Mouse (Mus musculus): Measurements from ENCODE around the gene Tas2r115. TPM values are rescaled to one million over a fixed set of nuclear protein-coding genes. Genes with fewer than 3 reads are reported as not detected.
"Not testable (repeated sequence)": the region's sequence is repeated elsewhere in the genome, so short reads cannot be mapped to it uniquely, and the experiment has no call there.

Gene Tas2r115
- not detected for total RNA-seq (2021)
- long read RNA-seq, experiment 1 = 0 reads
- long read RNA-seq, experiment 2 = 0 reads

GRCm38 (mm10) chr6:132737935-132738334, at the start of gene Tas2r115:
Gene Tas2r115 (minus strand): TSS chr6:132738035.
- no peak for DNase-seq (ENCODE audit: low spot score in 2 of 2)

- no peak for DNase-seq (ENCODE audit: low spot score in 2 of 2)
Observed at GRCm38 (mm10) chr6:132778062-132778461, 40.2 kb upstream of the Tas2r115 start, which contains the start of gene Tas2r136. Gene Tas2r136 (minus strand): TSS chr6:132778162.

DNA sequence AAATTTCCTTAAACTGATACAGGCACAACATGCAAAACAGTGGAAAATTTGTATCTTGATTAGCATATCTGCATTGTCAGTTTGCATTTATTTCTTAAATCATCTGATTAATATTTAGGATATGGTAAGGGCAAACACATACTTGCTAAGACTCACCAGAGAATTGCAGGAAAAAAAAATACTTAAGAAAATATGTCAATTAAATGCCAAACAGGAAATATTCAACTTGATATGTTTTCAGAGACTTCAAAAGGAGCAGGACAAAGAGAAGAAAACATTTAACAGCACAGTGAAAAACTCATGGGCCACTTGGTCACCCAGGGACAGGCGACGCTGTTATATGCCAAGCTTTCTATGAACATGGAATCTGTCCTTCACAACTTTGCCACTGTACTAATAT, 24.0 kb upstream of the Tas2r115 start, which contains the start of gene Tas2r102:
Gene Tas2r102, plus strand, starts transcription at position 301 of the 400 bp plus-strand sequence.
- DNase-seq (ENCODE audit: low spot score in 2 of 2) = no peak

DNA sequence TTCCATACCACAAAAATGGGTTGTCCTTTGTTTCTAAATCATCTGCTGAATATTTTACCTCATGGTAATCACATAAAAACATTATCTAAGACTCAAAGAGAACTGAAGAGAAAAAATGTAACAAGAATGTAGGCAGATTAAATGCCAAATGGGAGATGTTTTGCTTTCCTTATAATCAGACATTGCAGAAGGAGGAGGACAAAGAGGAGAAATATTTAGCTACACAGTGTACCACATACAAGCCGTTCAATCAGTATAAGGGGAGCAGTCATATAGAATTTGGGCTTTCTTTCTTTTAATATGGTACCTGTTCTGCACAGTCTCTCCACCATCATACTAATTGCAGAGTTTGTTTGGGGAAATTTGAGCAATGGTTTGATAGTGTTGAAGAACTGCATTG, 16.6 kb upstream of the Tas2r115 start, which contains the start of gene Tas2r124:
Gene Tas2r124, plus strand, starts transcription at position 301 of the 400 bp plus-strand sequence.
- no peak for DNase-seq (ENCODE audit: low spot score in 2 of 2)

DNA sequence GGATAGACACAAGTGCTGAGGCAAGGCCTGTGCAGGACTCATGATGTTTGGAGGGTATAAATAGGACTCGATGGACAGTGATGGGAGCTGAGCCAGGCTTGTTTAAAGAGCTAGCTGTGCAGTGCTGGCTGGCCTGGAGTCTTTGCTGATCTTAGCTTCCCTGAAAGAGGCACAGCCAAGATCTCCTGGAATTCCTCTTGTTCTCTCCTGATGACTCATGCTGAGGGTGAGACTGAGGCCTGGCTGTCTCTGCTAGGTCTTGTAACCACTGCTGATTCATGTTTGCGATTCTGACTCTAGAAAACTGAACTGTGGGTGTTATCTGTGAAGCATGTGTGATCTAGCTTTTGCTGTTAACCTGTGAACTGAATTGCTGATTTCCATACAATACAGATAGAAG, 12.4 kb upstream of the Tas2r115 start:
- no peak for DNase-seq (ENCODE audit: low spot score in 2 of 2)

GRCm38 (mm10) chr6:132711828-132712227, 26.0 kb downstream of the Tas2r115 start, which contains the start of gene Tas2r122:
Gene Tas2r122 (minus strand): TSS chr6:132711928.
- DNase-seq (ENCODE audit: low spot score in 2 of 2) = no peak

GRCm38 (mm10) chr6:132700907-132701306, 36.9 kb downstream of the Tas2r115 start, which contains the start of gene Tas2r121:
Gene Tas2r121 (minus strand): TSS chr6:132701007.
- DNase-seq (ENCODE audit: low spot score in 2 of 2) = no peak

DNA sequence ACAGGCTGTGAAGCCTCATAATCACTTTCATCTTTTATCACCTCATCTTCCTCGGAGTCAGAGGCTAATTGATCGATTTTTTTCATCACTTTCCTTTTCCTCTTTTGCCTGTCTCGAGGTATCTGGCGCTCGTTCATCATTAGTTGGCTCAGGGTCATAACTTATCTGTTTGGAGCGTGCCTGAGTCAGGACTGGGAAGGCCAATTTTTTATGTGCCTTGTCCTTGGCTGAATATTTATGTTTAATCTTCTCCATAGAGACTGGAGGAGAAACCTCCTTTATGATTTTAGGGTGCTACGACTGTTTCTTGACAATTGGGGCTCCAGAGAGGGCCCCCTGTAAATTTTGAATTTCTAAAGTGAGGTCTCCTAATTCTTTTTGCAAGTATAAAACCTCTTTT, 46.2 kb downstream of the Tas2r115 start:
- DNase-seq (ENCODE audit: low spot score in 2 of 2) = not testable (repeated sequence)

Other genes starting within 250 kb of the Tas2r115 start
- gene Prh1, start 168.2 kb downstream of the Tas2r115 start, total RNA-seq (2021) = not detected
- not detected for gene Prp2, start 142.1 kb downstream of the Tas2r115 start, total RNA-seq (2021)
- gene A630073D07Rik, start 86.5 kb downstream of the Tas2r115 start, total RNA-seq (2021) = not detected
- gene Tas2r120, start 81.1 kb downstream of the Tas2r115 start, total RNA-seq (2021) = not detected
- not detected for gene Tas2r121, start 37.0 kb downstream of the Tas2r115 start, total RNA-seq (2021)
- not detected for gene Tas2r122, start 26.1 kb downstream of the Tas2r115 start, total RNA-seq (2021)
- gene Tas2r124, start 16.7 kb upstream of the Tas2r115 start, total RNA-seq (2021) = not detected
- gene Tas2r102, start 24.1 kb upstream of the Tas2r115 start, total RNA-seq (2021) = not detected
- gene Tas2r136, start 40.1 kb upstream of the Tas2r115 start, total RNA-seq (2021) = not detected
- gene Tas2r117, start 64.8 kb upstream of the Tas2r115 start, total RNA-seq (2021) = not detected
- not detected for gene Tas2r123, start 109.1 kb upstream of the Tas2r115 start, total RNA-seq (2021)
- gene Tas2r116, start 117.4 kb upstream of the Tas2r115 start, total RNA-seq (2021) = not detected
- gene Tas2r110, start 130.0 kb upstream of the Tas2r115 start, total RNA-seq (2021) = not detected
- gene Tas2r113, start 155.0 kb upstream of the Tas2r115 start, total RNA-seq (2021) = not detected
- gene Tas2r125, start 171.6 kb upstream of the Tas2r115 start, total RNA-seq (2021) = not detected
- not detected for gene Tas2r129, start 213.1 kb upstream of the Tas2r115 start, total RNA-seq (2021)
- gene Tas2r131, start 219.9 kb upstream of the Tas2r115 start, total RNA-seq (2021) = not detected
- not detected for gene Tas2r109, start 242.9 kb upstream of the Tas2r115 start, total RNA-seq (2021)